Mouse (Mus musculus) CD4-positive, CD25-positive, alpha-beta regulatory T cell, adult 9 weeks (primary cell): ENCODE measurements around the gene Zfp74. TPM values are rescaled to one million over a fixed set of nuclear protein-coding genes. Genes with fewer than 3 reads are reported as not detected.

Experiments used
- polyA plus RNA-seq: library from polyadenylated mRNA; unstranded; fragments of 100-300 nt; shearing (Covaris generic); gene quantifications from one replicate; pipeline ENCODE4 v1.2.1, GENCODE M21; 2017

Gene Zfp74
- polyA plus RNA-seq: 7.3 TPM

DNA sequence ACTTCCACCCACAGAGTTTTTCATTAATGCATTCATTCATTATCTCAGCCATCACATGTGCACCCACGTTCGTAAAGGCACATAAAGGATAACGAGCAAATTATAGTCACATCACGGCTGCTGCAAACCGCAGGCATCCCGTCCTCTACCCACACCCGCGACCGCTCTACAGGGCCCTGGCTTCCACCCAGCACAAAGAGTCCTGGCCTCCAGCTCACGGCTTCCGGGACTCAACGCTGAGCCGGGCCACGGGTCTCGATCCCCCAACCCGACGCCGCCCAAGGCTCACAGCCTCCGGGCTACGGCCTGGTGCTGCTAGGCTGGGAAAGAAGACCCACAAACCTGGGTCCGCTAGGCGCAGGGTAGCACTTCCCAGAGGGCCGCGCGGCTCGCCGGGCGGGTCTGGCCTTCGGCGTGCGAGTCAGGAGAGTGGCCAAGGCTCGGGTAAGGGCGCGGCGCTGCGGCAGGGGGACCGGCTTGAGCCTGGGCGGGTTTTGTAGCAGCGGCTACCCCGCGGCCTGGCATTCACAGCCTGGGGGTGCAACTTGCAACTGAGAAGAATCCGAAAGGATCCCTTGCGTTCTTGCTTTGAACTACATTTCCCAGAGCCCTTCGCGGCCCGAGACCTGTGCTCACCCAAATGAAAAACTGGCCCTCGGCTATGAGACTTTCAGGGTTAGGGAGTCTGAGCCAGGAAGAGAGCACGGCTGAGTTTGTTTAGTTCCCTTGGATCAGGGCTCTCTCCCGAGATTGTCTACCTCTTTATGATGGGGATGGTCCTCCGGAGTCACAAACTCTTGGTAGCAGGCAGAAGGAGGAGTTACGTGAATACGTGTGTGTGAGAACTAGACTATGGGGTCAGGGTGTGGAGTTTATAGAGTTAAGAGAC, at the start of gene Zfp74:
Gene Zfp74, minus strand, starts transcription at position 577 of the 889 bp plus-strand sequence.

DNA sequence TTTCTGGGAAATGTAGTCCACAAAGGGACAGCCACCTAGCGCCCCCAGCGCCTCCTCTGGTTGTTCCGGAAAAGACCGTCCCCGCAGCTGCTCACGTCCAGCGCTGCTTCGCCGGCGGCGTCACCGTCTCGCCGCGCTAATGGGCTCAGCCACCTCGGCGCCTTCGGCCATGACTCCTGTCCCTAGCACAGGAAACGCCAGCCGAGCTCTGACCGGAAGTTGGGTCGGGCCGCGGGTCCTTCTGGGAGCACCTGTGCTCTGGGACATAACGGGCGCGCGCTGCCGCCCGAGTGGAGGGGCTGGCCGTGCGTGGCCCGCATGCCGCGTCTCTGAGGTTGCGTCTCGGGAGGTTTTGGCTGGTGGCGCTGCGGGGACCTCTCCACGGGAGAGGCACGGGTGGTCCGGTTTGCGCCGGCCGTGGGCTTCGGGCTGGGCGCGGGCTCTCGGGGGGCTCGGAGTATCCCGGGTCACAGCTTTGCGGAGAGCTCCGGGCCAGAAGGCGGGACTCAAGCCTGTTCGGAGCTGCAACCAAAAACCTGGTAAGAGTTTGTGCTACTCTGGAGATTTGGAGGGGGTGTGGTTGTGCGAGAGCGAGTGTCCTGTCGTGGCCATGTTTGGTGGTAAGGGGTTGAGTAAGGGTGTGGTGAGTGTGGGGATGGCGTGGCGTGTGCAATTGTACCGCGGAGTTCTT, 29.9 kb upstream of the Zfp74 start, which contains the start of gene Zfp568:
Gene Zfp568, plus strand, starts transcription at position 266 of the 691 bp plus-strand sequence.

DNA sequence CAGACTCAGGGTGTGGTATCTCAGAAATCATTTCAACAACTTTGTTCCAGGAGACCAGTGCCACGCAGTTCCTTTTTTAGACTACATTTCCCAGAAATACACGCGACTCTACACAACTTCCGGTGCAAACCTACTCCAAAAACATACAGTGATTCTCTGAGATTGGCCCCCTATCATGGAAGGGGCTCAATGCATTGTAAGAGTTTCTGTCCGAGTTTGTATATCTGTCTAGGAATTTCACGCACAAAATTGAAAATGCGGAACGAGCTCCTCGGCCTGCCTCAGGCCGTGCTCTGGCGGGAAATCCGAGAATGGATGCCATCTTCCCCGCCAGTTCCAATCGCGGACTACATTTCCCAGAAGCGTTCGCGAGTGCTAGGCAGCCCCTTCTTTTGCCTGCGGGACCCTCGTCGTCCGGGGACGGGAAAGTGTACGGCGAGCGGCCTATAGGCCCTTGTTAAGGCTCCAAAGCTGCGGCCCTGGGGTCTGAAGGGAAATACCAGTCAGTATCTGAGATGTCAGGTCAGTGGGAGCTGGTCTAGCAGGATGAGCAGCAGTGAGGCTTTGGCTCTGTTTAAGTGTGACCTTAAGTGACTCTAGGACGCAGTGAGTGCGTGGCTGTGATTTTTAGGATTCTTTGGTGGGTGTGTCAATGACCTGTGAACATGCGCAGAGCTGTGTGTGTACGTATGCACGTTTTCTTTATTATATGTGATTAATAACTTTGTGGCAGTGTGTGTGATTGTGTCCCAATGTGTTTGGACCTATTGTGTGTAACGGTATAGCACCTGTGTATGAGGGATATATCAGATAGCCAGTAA, 45.5 kb downstream of the Zfp74 start, which contains the start of gene Zfp383:
Gene Zfp383, plus strand, starts transcription at position 94 of the 821 bp plus-strand sequence.

DNA sequence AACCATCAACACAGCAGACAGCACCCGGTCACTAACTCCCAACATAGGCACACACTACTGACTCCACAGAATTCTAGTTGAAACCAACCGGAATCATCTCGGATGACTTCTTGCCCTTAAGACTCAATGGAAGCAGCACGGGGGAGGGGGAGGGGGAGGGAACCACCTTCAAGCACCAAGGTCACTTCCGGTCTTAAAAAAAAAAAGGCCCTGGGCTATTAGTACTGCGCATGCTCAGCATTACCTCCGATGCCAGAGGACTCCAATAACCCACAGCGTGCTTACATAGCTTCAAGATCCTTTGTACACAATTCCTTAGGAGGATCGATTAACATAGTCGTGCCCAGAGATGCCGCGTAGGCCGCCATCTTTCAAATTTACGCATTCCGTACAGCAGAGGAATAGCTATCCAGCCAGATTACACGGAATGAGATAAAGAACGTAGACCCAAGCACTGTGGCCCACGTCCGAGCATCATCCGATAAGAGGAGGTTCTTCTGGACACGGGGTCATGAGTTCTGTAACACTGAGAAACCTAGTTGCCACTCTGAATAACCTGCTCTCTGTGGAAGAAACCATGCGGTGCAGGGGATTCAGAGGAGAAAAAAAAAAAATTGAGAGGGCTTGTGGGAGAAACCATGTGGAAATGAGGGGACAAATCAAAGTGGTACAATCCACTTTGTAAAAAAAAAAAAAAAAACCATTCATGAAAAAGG, 47.8 kb downstream of the Zfp74 start, which contains the start of gene Zfp27:
Gene Zfp27, minus strand, starts transcription at position 607 of the 716 bp plus-strand sequence.

Other genes with a start within 250 kb of the Zfp74 start
- gene Catsperg2, start 227.1 kb downstream of the Zfp74 start, polyA plus RNA-seq: not detected
- 26.2 TPM for gene Zfp84, start 185.5 kb downstream of the Zfp74 start, polyA plus RNA-seq
- gene Zfp30, start 170.1 kb downstream of the Zfp74 start, polyA plus RNA-seq: 0.42 TPM
- 31.1 TPM for gene Zfp790, start 138.0 kb downstream of the Zfp74 start, polyA plus RNA-seq
- gene Zfp940, start 100.4 kb downstream of the Zfp74 start, polyA plus RNA-seq: 7.1 TPM
- gene Zfp420, start 94.1 kb downstream of the Zfp74 start, polyA plus RNA-seq: 15.7 TPM
- 5.9 TPM for gene Zfp27, start 47.5 kb downstream of the Zfp74 start, polyA plus RNA-seq
- gene Zfp383, start 45.9 kb downstream of the Zfp74 start, polyA plus RNA-seq: 0.99 TPM
- 6.3 TPM for gene Zfp568, start 29.9 kb upstream of the Zfp74 start, polyA plus RNA-seq
- gene Zfp14, start 97.3 kb upstream of the Zfp74 start, polyA plus RNA-seq: 7.1 TPM
- gene Zfp82, start 118.8 kb upstream of the Zfp74 start, polyA plus RNA-seq: 13.1 TPM
- 2.0 TPM for gene Gm26920, start 136.3 kb upstream of the Zfp74 start, polyA plus RNA-seq
- gene Zfp566, start 136.4 kb upstream of the Zfp74 start, polyA plus RNA-seq: 14.8 TPM
- 95.2 TPM for gene Zfp260, start 140.7 kb upstream of the Zfp74 start, polyA plus RNA-seq
- 15.8 TPM for gene Zfp382, start 167.9 kb upstream of the Zfp74 start, polyA plus RNA-seq
- gene Zfp146, start 215.7 kb upstream of the Zfp74 start, polyA plus RNA-seq: 33.9 TPM
- 1.5 TPM for gene Cox7a1, start 230.1 kb upstream of the Zfp74 start, polyA plus RNA-seq
- 74.4 TPM for gene Capns1, start 244.7 kb upstream of the Zfp74 start, polyA plus RNA-seq